Mouse (Mus musculus): ENCODE measurements around the gene Uck2.

GRCm38 (mm10) chr1:167269856-167270270 is 15.3 kb downstream of the Uck2 start:
- no peak for TF ChIP-seq POLR2A (IDR thresholded peaks at IDR 0.05; ENCODE audit: control insufficient read depth in 1 of 2, insufficient read depth in 1 of 2, low read depth in 1 of 2, low read length in 2 of 2, poor library complexity in 1 of 2)
- TF ChIP-seq E2F4 (IDR thresholded peaks at IDR 0.05; ENCODE audit: borderline replicate concordance, low read depth, low read length) = no peak
- TF ChIP-seq CHD2 (IDR thresholded peaks at IDR 0.05; ENCODE audit: low read length) = no peak
- no peak for TF ChIP-seq CTCF (IDR thresholded peaks at IDR 0.05 in 2 of 3, conservative IDR thresholded peaks at IDR 0.05 in 1 of 3; ENCODE audit: control insufficient read depth in 1 of 3, insufficient read depth in 1 of 3, low read depth in 2 of 3, low read length in 3 of 3, poor library complexity in 1 of 3, severe bottlenecking in 1 of 3)
- TF ChIP-seq EP300 (IDR thresholded peaks at IDR 0.05; ENCODE audit: low read depth in 1 of 2, low read length in 2 of 2) = no peak
- TF ChIP-seq SMC3 (IDR thresholded peaks at IDR 0.05; ENCODE audit: low read depth, low read length) = no peak
- TF ChIP-seq ELF1 (IDR thresholded peaks at IDR 0.05; ENCODE audit: low read depth, low read length) = no peak
- no peak for TF ChIP-seq RCOR1 (IDR thresholded peaks at IDR 0.05; ENCODE audit: low read depth, low read length)
- TF ChIP-seq MAFK (IDR thresholded peaks at IDR 0.05; ENCODE audit: borderline replicate concordance, low read depth, low read length) = no peak
- TF ChIP-seq MEF2A (IDR thresholded peaks at IDR 0.05; ENCODE audit: extremely low read depth, insufficient replicate concordance, low read depth, low read length, poor library complexity, severe bottlenecking) = no peak
